Mouse (Mus musculus): Measurements from ENCODE around the gene Pde4d. TPM values are rescaled to one million over a fixed set of nuclear protein-coding genes. Genes with fewer than 3 reads are reported as not detected.

The Pde4d gene
- polyA plus RNA-seq, 1 experiment from 2014 or later: 19.0 TPM

- no peak for ATAC-seq (replicated peaks; ENCODE audit: low FRiP score)
- Histone ChIP-seq H3K4me1 (replicated peaks; ENCODE audit: control insufficient read depth, insufficient read depth, low read length) (peaks cover 40% of the 10 kb centered on the region), H3K4me3 (ENCODE audit: low read depth, low read length) (no peak overlapping the region), H3K36me3 (ENCODE audit: control insufficient read depth, insufficient read depth, low read length) (no peaks in the 10 kb centered on the region), H3K9ac (ENCODE audit: low read depth, low read length) (no peak overlapping the region), H3K27me3 (replicated peaks; ENCODE audit: control insufficient read depth, insufficient read depth, low read length) (no peaks in the 10 kb centered on the region), H3K9me3 (ENCODE audit: control insufficient read depth, low read length) (no peaks in the 10 kb centered on the region), H3K27ac (ENCODE audit: low read depth, low read length) (no peak overlapping the region), H3K4me2 (no peak overlapping the region)
- DNase-seq (ENCODE audit: low spot score): no peak
- WGBS: 91% methylated on average over 4 of the region's 4 CpGs
Measured at GRCm38 (mm10) chr13:109669965-109670364, 1220.2 kb downstream of the Pde4d start.

GRCm38 (mm10) chr13:109671589-109672347, 1222.0 kb downstream of the Pde4d start:
- ATAC-seq (replicated peaks; ENCODE audit: low FRiP score) (no peak), DNase-seq (ENCODE audit: low spot score) (no peak)
- no peak overlapping the region for H3K27ac ChIP-seq (ENCODE audit: low read depth, low read length)
- no peaks in the 10 kb centered on the region for H3K36me3 ChIP-seq (ENCODE audit: control insufficient read depth, insufficient read depth, low read length)
- H3K4me2 ChIP-seq: no peak overlapping the region
- no peaks in the 10 kb centered on the region for H3K9me3 ChIP-seq (ENCODE audit: control insufficient read depth, low read length)
- 70% methylated on average over 8 of the region's 8 CpGs for WGBS
- H3K27me3 ChIP-seq (replicated peaks; ENCODE audit: control insufficient read depth, insufficient read depth, low read length): no peaks in the 10 kb centered on the region
- no peak overlapping the region for H3K4me3 ChIP-seq (ENCODE audit: low read depth, low read length)
- H3K9ac ChIP-seq (ENCODE audit: low read depth, low read length): no peak overlapping the region
- peaks cover 24% of the 10 kb centered on the region for H3K4me1 ChIP-seq (replicated peaks; ENCODE audit: control insufficient read depth, insufficient read depth, low read length)

GRCm38 (mm10) chr13:109677047-109677446, 1227.3 kb downstream of the Pde4d start:
- H3K4me1 ChIP-seq (replicated peaks; ENCODE audit: control insufficient read depth, insufficient read depth, low read length): peaks cover 29% of the 10 kb centered on the region
- H3K9me3 ChIP-seq (ENCODE audit: control insufficient read depth, low read length): no peaks in the 10 kb centered on the region
- H3K4me3 ChIP-seq (ENCODE audit: low read depth, low read length): no peak overlapping the region
- no peaks in the 10 kb centered on the region for H3K36me3 ChIP-seq (ENCODE audit: control insufficient read depth, insufficient read depth, low read length)
- DNase-seq (ENCODE audit: low spot score) (no peak), ATAC-seq (replicated peaks; ENCODE audit: low FRiP score) (no peak)
- 47% methylated on average over 4 of the region's 4 CpGs for WGBS
- no peak overlapping the region for H3K9ac ChIP-seq (ENCODE audit: low read depth, low read length)
- no peak overlapping the region for H3K4me2 ChIP-seq
- H3K27ac ChIP-seq (ENCODE audit: low read depth, low read length): no peak overlapping the region
- H3K27me3 ChIP-seq (replicated peaks; ENCODE audit: control insufficient read depth, insufficient read depth, low read length): no peaks in the 10 kb centered on the region

- Histone ChIP-seq H3K9me3 (ENCODE audit: control insufficient read depth, low read length) (no peaks in the 10 kb centered on the region), H3K4me2 (no peak overlapping the region), H3K36me3 (ENCODE audit: control insufficient read depth, insufficient read depth, low read length) (no peaks in the 10 kb centered on the region), H3K4me1 (replicated peaks; ENCODE audit: control insufficient read depth, insufficient read depth, low read length) (peaks cover 33% of the 10 kb centered on the region), H3K4me3 (ENCODE audit: low read depth, low read length) (no peak overlapping the region), H3K27me3 (replicated peaks; ENCODE audit: control insufficient read depth, insufficient read depth, low read length) (no peaks in the 10 kb centered on the region), H3K9ac (ENCODE audit: low read depth, low read length) (no peak overlapping the region), H3K27ac (ENCODE audit: low read depth, low read length) (no peak overlapping the region; the same call in 1 of the 2 replicates)
- 48% methylated on average over 3 of the region's 3 CpGs for WGBS
- DNase-seq (ENCODE audit: low spot score) (no peak), ATAC-seq (replicated peaks; ENCODE audit: low FRiP score) (no peak)
Measured at GRCm38 (mm10) chr13:109677617-109678016, 1227.9 kb downstream of the Pde4d start.

- Histone ChIP-seq H3K36me3 (ENCODE audit: control insufficient read depth, insufficient read depth, low read length) (no peaks in the 10 kb centered on the region), H3K9me3 (ENCODE audit: control insufficient read depth, low read length) (no peaks in the 10 kb centered on the region), H3K27me3 (replicated peaks; ENCODE audit: control insufficient read depth, insufficient read depth, low read length) (no peaks in the 10 kb centered on the region), H3K4me2 (no peak overlapping the region), H3K4me3 (ENCODE audit: low read depth, low read length) (no peak overlapping the region), H3K9ac (ENCODE audit: low read depth, low read length) (no peak overlapping the region), H3K4me1 (replicated peaks; ENCODE audit: control insufficient read depth, insufficient read depth, low read length) (peaks cover 40% of the 10 kb centered on the region), H3K27ac (ENCODE audit: low read depth, low read length) (no peak overlapping the region)
- WGBS: 62% methylated on average over 1 of the region's 1 CpGs
- no peak for ATAC-seq (replicated peaks; ENCODE audit: low FRiP score)
- no peak for DNase-seq (ENCODE audit: low spot score)
Measured at GRCm38 (mm10) chr13:109678991-109679390, 1229.2 kb downstream of the Pde4d start.

- H3K9me3 ChIP-seq (ENCODE audit: control insufficient read depth, low read length): no peaks in the 10 kb centered on the region
- peak overlapping the region; percentile 54 for H3K27ac ChIP-seq (ENCODE audit: low read depth, low read length)
- no peak overlapping the region for H3K9ac ChIP-seq (ENCODE audit: low read depth, low read length)
Measured at GRCm38 (mm10) chr13:109680229-109680628, 1230.5 kb downstream of the Pde4d start.

GRCm38 (mm10) chr13:109681699-109682293, 1232.0 kb downstream of the Pde4d start:
- Histone ChIP-seq H3K9me3 (ENCODE audit: control insufficient read depth, low read length) (no peaks in the 10 kb centered on the region), H3K9ac (ENCODE audit: low read depth, low read length) (no peak overlapping the region), H3K36me3 (ENCODE audit: control insufficient read depth, insufficient read depth, low read length) (no peaks in the 10 kb centered on the region), H3K4me3 (ENCODE audit: low read depth, low read length) (no peak overlapping the region), H3K4me2 (no peak overlapping the region), H3K27ac (ENCODE audit: low read depth, low read length) (no peak overlapping the region), H3K4me1 (replicated peaks; ENCODE audit: control insufficient read depth, insufficient read depth, low read length) (peaks cover 45% of the 10 kb centered on the region), H3K27me3 (replicated peaks; ENCODE audit: control insufficient read depth, insufficient read depth, low read length) (no peaks in the 10 kb centered on the region)
- 69% methylated on average over 4 of the region's 4 CpGs for WGBS
- DNase-seq (ENCODE audit: low spot score) (no peak), ATAC-seq (replicated peaks; ENCODE audit: low FRiP score) (no peak)

More at GRCm38 (mm10) chr13:109680229-109680628, 1230.5 kb downstream of the Pde4d start:
- Histone ChIP-seq H3K36me3 (ENCODE audit: control insufficient read depth, insufficient read depth, low read length) (no peaks in the 10 kb centered on the region), H3K4me2 (0 out of 2 replicates have a peak overlapping the region, but pooled peaks have one; percentile 15), H3K4me1 (replicated peaks; ENCODE audit: control insufficient read depth, insufficient read depth, low read length) (peaks cover 46% of the 10 kb centered on the region), H3K27me3 (replicated peaks; ENCODE audit: control insufficient read depth, insufficient read depth, low read length) (no peaks in the 10 kb centered on the region), H3K4me3 (ENCODE audit: low read depth, low read length) (no peak overlapping the region)
- no peak for DNase-seq (ENCODE audit: low spot score)
- WGBS: 38% methylated on average over 8 of the region's 8 CpGs
- ATAC-seq (replicated peaks; ENCODE audit: low FRiP score): peak; percentile 80

GRCm38 (mm10) chr13:109683001-109683400, 1233.3 kb downstream of the Pde4d start:
- Histone ChIP-seq H3K4me2 (peak overlapping the region; percentile 40), H3K4me3 (ENCODE audit: low read depth, low read length) (no peak overlapping the region), H3K36me3 (ENCODE audit: control insufficient read depth, insufficient read depth, low read length) (no peaks in the 10 kb centered on the region), H3K9ac (ENCODE audit: low read depth, low read length) (peak overlapping the region; percentile 18; the same call in 1 of the 2 replicates), H3K27me3 (replicated peaks; ENCODE audit: control insufficient read depth, insufficient read depth, low read length) (no peaks in the 10 kb centered on the region), H3K9me3 (ENCODE audit: control insufficient read depth, low read length) (no peaks in the 10 kb centered on the region), H3K27ac (ENCODE audit: low read depth, low read length) (peak overlapping the region; percentile 60; the same call in 1 of the 2 replicates), H3K4me1 (replicated peaks; ENCODE audit: control insufficient read depth, insufficient read depth, low read length) (peaks cover 35% of the 10 kb centered on the region)
- peak; percentile 84 for ATAC-seq (replicated peaks; ENCODE audit: low FRiP score)
- no peak for DNase-seq (ENCODE audit: low spot score)
- WGBS: 37% methylated on average over 10 of the region's 10 CpGs

GRCm38 (mm10) chr13:109684985-109685295, 1235.2 kb downstream of the Pde4d start:
- Histone ChIP-seq H3K9me3 (ENCODE audit: control insufficient read depth, low read length) (no peaks in the 10 kb centered on the region), H3K4me1 (replicated peaks; ENCODE audit: control insufficient read depth, insufficient read depth, low read length) (peaks cover 34% of the 10 kb centered on the region), H3K4me3 (ENCODE audit: low read depth, low read length) (peak overlapping the region; percentile 73), H3K36me3 (ENCODE audit: control insufficient read depth, insufficient read depth, low read length) (no peaks in the 10 kb centered on the region), H3K4me2 (peak overlapping the region; percentile 74), H3K9ac (ENCODE audit: low read depth, low read length) (peak overlapping the region; percentile 86), H3K27me3 (replicated peaks; ENCODE audit: control insufficient read depth, insufficient read depth, low read length) (no peaks in the 10 kb centered on the region), H3K27ac (ENCODE audit: low read depth, low read length) (peak overlapping the region; percentile 93)
- DNase-seq (ENCODE audit: low spot score) (no peak), ATAC-seq (replicated peaks; ENCODE audit: low FRiP score) (no peak)
- WGBS: 25% methylated on average over 3 of the region's 3 CpGs
